Mouse (Mus musculus): ENCODE measurements at regions not wholly inside any gene's neighbourhood (a gene's known extent, or its start where the extent isn't known, plus 50 kb on each side); places are given as distances from the start of the nearest gene placed in this dataset.

DNA sequence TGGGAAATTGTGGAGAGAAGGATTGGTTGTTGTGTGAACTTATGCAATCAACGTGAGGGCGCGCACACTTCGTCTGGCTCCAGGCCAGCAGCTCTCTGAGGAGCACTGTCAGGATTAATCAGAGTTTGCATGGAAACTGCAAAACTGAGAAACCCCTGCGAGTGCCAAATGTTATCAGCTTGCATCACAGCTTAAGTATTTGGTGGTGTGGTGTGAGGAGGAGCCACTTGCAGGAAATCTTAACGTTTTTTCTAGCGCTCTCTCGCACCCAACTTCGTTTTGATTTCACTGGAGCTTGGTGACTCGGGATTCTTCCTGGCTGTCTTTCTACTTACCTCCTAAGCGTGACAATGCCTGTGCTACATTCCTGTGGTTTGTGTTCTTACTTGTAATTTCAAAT lies 261.9 kb downstream of the Hhipl2 start:
- Histone ChIP-seq H3K4me2 (ENCODE audit: low read depth, low read length) (no peak overlapping the region), H3K36me3 (ENCODE audit: control insufficient read depth, insufficient read depth, low read length) (no peaks in the 10 kb centered on the region), H3K4me3 (ENCODE audit: low read length) (no peak overlapping the region), H3K4me1 (ENCODE audit: control insufficient read depth, insufficient read depth, low read length) (no peaks in the 10 kb centered on the region), H3K27ac (ENCODE audit: low read length) (no peak overlapping the region), H3K9me3 (ENCODE audit: control insufficient read depth, low read length) (no peaks in the 10 kb centered on the region), H3K27me3 (replicated peaks; ENCODE audit: control insufficient read depth, insufficient read depth, low read length) (no peaks in the 10 kb centered on the region), H3K9ac (ENCODE audit: low read depth, low read length) (no peak overlapping the region)
- WGBS, result 52% methylated on average over 11 of the region's 11 CpGs
- ATAC-seq, result no peak

DNA sequence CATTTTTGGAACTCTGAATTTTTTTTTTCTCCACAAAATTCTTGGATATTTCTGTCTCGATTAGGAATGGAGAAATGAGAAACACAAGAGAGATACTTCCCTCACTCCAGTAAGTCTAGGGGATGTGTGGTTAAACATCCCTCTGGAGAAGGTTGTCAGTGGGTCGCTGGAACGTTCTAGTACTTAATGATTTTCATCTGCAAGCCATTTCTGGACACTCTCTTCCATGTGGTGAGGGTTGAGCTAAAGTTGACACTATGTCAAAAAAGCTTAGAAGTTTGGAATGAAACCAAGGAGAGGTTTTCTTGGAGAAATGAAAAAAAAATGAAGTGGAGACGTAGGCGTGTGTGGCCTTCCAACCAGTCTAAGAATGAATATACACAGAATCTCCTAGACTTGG lies 268.0 kb downstream of the Hhipl2 start:
- no peaks in the 10 kb centered on the region for H3K9me3 ChIP-seq (ENCODE audit: control insufficient read depth, low read length)
- H3K27ac ChIP-seq (ENCODE audit: low read length), result no peak overlapping the region

DNA sequence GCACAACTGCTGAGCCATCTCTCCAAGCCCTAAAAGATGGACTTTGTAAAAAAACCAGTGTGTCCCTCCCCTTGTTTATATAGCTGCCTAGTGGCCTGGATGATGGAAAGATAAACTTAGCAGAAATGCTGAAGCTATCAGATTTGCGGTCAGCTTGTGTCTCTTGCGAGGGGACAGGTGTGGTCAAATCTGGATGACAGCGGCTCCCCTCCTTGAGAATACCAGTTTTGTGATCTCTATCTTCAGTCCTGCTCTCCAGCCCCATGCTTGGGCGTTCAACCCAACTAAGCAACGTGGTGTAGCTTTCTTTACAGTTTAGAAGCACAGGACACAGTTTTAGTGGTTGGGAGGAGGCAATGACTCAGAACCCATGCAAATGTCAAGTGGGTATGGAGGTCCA lies 274.7 kb downstream of the Hhipl2 start:
- Histone ChIP-seq H3K36me3 (ENCODE audit: control insufficient read depth, insufficient read depth, low read length) (no peaks in the 10 kb centered on the region), H3K27me3 (replicated peaks; ENCODE audit: control insufficient read depth, insufficient read depth, low read length) (no peaks in the 10 kb centered on the region), H3K9ac (ENCODE audit: low read depth, low read length) (no peak overlapping the region), H3K4me2 (ENCODE audit: low read depth, low read length) (no peak overlapping the region), H3K27ac (ENCODE audit: low read length) (no peak overlapping the region), H3K9me3 (ENCODE audit: control insufficient read depth, low read length) (no peaks in the 10 kb centered on the region), H3K4me1 (ENCODE audit: control insufficient read depth, insufficient read depth, low read length) (no peaks in the 10 kb centered on the region), H3K4me3 (ENCODE audit: low read length) (no peak overlapping the region)
- no peak for ATAC-seq
- 76% methylated on average over 5 of the region's 5 CpGs for WGBS

More for the DNA sequence above, 268.0 kb downstream of the Hhipl2 start:
- 72% methylated on average over 5 of the region's 5 CpGs for WGBS
- no peak for ATAC-seq
- no peaks in the 10 kb centered on the region for H3K36me3 ChIP-seq (ENCODE audit: control insufficient read depth, insufficient read depth, low read length)
- no peaks in the 10 kb centered on the region for H3K27me3 ChIP-seq (replicated peaks; ENCODE audit: control insufficient read depth, insufficient read depth, low read length)
- H3K4me3 ChIP-seq (ENCODE audit: low read length), result no peak overlapping the region
- no peak overlapping the region for H3K4me2 ChIP-seq (ENCODE audit: low read depth, low read length)
- no peak overlapping the region for H3K9ac ChIP-seq (ENCODE audit: low read depth, low read length)
- H3K4me1 ChIP-seq (ENCODE audit: control insufficient read depth, insufficient read depth, low read length), result no peaks in the 10 kb centered on the region

DNA sequence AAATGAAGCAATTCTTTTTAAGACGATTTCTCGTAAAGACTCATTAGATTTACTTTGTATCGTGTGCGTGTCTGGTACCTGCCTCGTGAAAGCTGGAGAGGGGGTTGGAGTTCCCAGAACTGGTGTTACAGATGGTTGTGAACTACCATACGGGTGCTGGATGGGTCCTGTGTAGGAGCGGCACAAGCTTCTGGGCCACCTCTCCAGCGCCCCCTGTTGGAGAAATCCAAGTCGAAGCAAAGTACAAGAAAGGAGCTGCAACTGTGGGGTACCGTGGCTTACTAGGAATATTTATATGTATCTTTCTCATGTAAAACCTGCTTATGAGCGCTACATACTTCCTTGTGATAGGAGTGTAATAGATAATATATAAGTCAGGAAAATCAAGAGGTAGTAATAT lies 281.3 kb downstream of the Hhipl2 start:
- Histone ChIP-seq H3K36me3 (ENCODE audit: control insufficient read depth, insufficient read depth, low read length) (no peaks in the 10 kb centered on the region), H3K9me3 (ENCODE audit: control insufficient read depth, low read length) (no peaks in the 10 kb centered on the region), H3K4me3 (ENCODE audit: low read length) (no peak overlapping the region), H3K4me1 (ENCODE audit: control insufficient read depth, insufficient read depth, low read length) (no peaks in the 10 kb centered on the region), H3K9ac (ENCODE audit: low read depth, low read length) (no peak overlapping the region), H3K27ac (ENCODE audit: low read length) (no peak overlapping the region), H3K4me2 (ENCODE audit: low read depth, low read length) (no peak overlapping the region), H3K27me3 (replicated peaks; ENCODE audit: control insufficient read depth, insufficient read depth, low read length) (no peaks in the 10 kb centered on the region)
- ATAC-seq, result no peak
- WGBS, result 82% methylated on average over 11 of the region's 11 CpGs

DNA sequence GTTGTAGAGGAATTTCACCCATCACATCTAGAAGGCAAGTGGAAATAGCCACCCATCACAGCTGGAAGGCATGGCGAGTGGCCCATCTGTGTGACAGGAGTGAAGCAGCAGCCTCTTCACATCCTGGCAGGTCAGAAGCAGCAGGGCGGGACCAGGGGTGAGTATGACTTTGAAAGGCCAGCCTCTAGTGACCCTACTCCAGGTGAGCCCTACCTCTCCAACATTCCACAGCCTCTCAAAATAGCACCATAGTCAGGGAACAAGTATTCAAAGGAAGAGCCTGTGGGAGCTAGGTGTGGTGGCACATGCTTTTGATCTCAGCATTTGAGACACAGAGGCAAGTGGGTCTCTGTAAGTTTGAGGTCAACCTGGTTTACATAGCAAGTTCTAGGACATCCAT lies 284.9 kb downstream of the Hhipl2 start:
- Histone ChIP-seq H3K27ac (ENCODE audit: low read length) (no peak overlapping the region), H3K9ac (ENCODE audit: low read depth, low read length) (no peak overlapping the region), H3K4me3 (ENCODE audit: low read length) (no peak overlapping the region), H3K9me3 (ENCODE audit: control insufficient read depth, low read length) (no peaks in the 10 kb centered on the region), H3K36me3 (ENCODE audit: control insufficient read depth, insufficient read depth, low read length) (no peaks in the 10 kb centered on the region), H3K4me1 (ENCODE audit: control insufficient read depth, insufficient read depth, low read length) (no peaks in the 10 kb centered on the region), H3K27me3 (replicated peaks; ENCODE audit: control insufficient read depth, insufficient read depth, low read length) (no peaks in the 10 kb centered on the region), H3K4me2 (ENCODE audit: low read depth, low read length) (no peak overlapping the region)
- 86% methylated on average over 2 of the region's 2 CpGs for WGBS
- no peak for ATAC-seq

DNA sequence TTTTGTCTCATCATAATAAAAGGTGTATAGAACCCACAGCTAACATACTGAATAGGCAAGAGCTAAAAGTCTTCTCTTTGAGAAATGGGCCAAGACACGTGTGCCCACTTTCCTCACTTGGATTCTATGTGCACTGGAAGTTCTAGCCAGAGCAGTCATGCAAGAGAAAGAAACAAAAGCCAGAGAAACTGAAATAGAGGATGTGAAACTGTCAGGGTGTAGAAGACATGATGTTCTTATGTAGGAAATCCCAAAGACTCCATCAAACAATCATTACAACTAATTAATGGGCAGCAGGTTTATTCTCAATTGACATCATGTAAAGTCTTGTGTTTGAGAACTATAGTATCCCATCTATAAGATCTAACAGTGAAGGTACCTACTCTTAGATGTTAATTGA lies 294.9 kb downstream of the Hhipl2 start:
- Histone ChIP-seq H3K4me3 (ENCODE audit: low read length) (no peak overlapping the region), H3K9ac (ENCODE audit: low read depth, low read length) (no peak overlapping the region), H3K27ac (ENCODE audit: low read length) (no peak overlapping the region), H3K4me2 (ENCODE audit: low read depth, low read length) (no peak overlapping the region), H3K27me3 (replicated peaks; ENCODE audit: control insufficient read depth, insufficient read depth, low read length) (no peaks in the 10 kb centered on the region), H3K9me3 (ENCODE audit: control insufficient read depth, low read length) (no peaks in the 10 kb centered on the region), H3K4me1 (ENCODE audit: control insufficient read depth, insufficient read depth, low read length) (no peaks in the 10 kb centered on the region), H3K36me3 (ENCODE audit: control insufficient read depth, insufficient read depth, low read length) (no peaks in the 10 kb centered on the region)
- 86% methylated on average over 1 of the region's 1 CpGs for WGBS
- no peak for ATAC-seq

DNA sequence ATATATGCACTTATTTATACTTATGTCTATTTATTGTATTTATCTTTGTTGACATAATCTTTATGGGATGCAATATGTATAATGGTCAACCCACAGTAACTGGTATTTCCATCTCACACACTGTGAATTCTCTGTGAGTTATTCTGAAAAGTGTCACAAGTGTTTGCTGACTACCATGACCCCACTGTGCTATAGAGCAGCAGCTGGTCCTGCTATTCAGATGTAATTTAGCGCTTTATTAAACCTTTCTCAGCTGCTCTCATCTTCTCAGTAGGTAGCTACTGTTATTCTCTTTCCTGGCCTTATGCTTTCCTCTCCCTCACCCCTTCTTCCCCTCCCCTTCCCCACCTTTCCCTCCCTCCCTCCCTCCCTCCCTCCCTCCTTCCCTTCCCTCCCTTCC lies 296.0 kb upstream of the Dusp10 start:
- Histone ChIP-seq H3K4me3 (ENCODE audit: low read length) (no peak overlapping the region), H3K27ac (ENCODE audit: low read length) (no peak overlapping the region), H3K36me3 (ENCODE audit: control insufficient read depth, insufficient read depth, low read length) (no peaks in the 10 kb centered on the region), H3K9me3 (ENCODE audit: control insufficient read depth, low read length) (no peaks in the 10 kb centered on the region), H3K4me2 (ENCODE audit: low read depth, low read length) (no peak overlapping the region), H3K4me1 (ENCODE audit: control insufficient read depth, insufficient read depth, low read length) (no peaks in the 10 kb centered on the region), H3K27me3 (replicated peaks; ENCODE audit: control insufficient read depth, insufficient read depth, low read length) (no peaks in the 10 kb centered on the region), H3K9ac (ENCODE audit: low read depth, low read length) (no peak overlapping the region)
- no peak for ATAC-seq
- WGBS, result 64% methylated on average over 1 of the region's 1 CpGs

DNA sequence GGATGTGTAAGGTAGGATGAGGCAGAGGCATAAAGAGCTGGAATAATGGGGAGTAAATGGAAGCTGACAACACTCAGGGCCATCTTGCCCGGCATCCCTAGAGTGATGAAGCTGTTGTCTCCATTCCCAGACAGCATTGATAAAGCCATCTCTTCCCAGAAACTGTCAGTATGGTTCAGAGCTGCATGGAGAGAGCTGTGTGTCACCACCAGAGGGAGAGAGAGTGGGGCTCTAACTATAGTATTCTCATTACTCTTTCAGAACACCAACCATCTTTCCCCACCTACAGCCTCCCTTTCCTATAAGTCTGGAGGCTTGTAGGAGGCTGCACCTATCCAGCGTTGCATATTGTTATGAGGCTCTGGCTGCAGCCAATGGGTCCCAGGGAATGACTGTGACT lies 264.0 kb upstream of the Dusp10 start:
- Histone ChIP-seq H3K36me3 (ENCODE audit: control insufficient read depth, insufficient read depth, low read length) (no peaks in the 10 kb centered on the region), H3K27ac (ENCODE audit: low read length) (no peak overlapping the region), H3K27me3 (replicated peaks; ENCODE audit: control insufficient read depth, insufficient read depth, low read length) (no peaks in the 10 kb centered on the region), H3K4me2 (ENCODE audit: low read depth, low read length) (no peak overlapping the region), H3K9me3 (ENCODE audit: control insufficient read depth, low read length) (no peaks in the 10 kb centered on the region), H3K9ac (ENCODE audit: low read depth, low read length) (no peak overlapping the region), H3K4me3 (ENCODE audit: low read length) (no peak overlapping the region), H3K4me1 (ENCODE audit: control insufficient read depth, insufficient read depth, low read length) (no peaks in the 10 kb centered on the region)
- 72% methylated on average over 2 of the region's 2 CpGs for WGBS
- ATAC-seq, result no peak

DNA sequence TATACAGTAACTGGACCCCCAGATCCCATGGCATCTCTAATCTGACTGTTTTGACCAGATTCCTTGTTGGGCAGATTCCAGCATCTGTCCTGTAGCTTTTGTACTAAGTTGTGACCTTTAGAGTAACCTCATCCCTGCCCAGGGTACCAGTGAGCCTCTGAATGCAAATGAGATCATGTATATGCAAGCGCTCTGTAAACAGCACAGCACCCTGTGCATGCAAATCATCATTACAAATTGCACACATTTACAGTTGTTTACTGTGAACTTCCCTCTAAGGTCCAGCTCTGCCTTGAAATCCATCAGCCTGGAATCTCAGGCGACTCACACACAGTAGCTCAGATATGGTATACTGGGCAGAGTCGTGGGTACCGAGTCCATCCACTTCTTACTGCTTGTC lies 258.6 kb upstream of the Dusp10 start:
- Histone ChIP-seq H3K9ac (ENCODE audit: low read depth, low read length) (no peak overlapping the region), H3K36me3 (ENCODE audit: control insufficient read depth, insufficient read depth, low read length) (no peaks in the 10 kb centered on the region), H3K27ac (ENCODE audit: low read length) (no peak overlapping the region), H3K4me2 (ENCODE audit: low read depth, low read length) (no peak overlapping the region), H3K4me3 (ENCODE audit: low read length) (no peak overlapping the region), H3K27me3 (replicated peaks; ENCODE audit: control insufficient read depth, insufficient read depth, low read length) (no peaks in the 10 kb centered on the region), H3K4me1 (ENCODE audit: control insufficient read depth, insufficient read depth, low read length) (no peaks in the 10 kb centered on the region), H3K9me3 (ENCODE audit: control insufficient read depth, low read length) (no peaks in the 10 kb centered on the region)
- 86% methylated on average over 4 of the region's 4 CpGs for WGBS
- no peak for ATAC-seq

DNA sequence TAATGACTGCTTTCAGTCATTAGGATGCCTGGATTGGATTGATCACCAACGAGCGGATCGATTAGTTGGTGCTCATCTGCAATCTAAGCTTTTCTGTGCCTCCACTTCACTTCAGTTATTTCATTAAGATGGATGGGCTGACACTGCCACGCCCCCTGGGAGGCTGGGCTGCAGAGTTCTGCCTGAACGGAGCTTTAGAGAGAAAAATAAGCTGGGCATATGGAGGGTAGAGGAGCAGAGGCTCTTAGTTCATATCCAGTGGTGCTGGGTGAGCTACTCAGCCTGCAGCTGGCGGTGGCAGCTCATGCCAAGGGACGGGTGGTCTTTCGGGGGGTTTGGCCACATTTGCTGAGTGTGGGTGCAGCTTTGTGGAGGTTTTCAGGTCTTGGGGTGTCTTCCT lies 256.4 kb upstream of the Dusp10 start:
- no peak overlapping the region for H3K4me2 ChIP-seq (ENCODE audit: low read depth, low read length)
- H3K4me3 ChIP-seq (ENCODE audit: low read length), result no peak overlapping the region
- H3K27me3 ChIP-seq (replicated peaks; ENCODE audit: control insufficient read depth, insufficient read depth, low read length), result no peaks in the 10 kb centered on the region
- no peaks in the 10 kb centered on the region for H3K4me1 ChIP-seq (ENCODE audit: control insufficient read depth, insufficient read depth, low read length)
- H3K36me3 ChIP-seq (ENCODE audit: control insufficient read depth, insufficient read depth, low read length), result no peaks in the 10 kb centered on the region
- H3K9me3 ChIP-seq (ENCODE audit: control insufficient read depth, low read length), result no peaks in the 10 kb centered on the region
- no peak overlapping the region for H3K9ac ChIP-seq (ENCODE audit: low read depth, low read length)
- H3K27ac ChIP-seq (ENCODE audit: low read length), result no peak overlapping the region
- ATAC-seq, result no peak
- WGBS, result 62% methylated on average over 8 of the region's 8 CpGs

Data from intestine, embryonic 16.5 days (tissue).